Mouse (Mus musculus): ENCODE data around the gene Zfp365.

Zfp365 gene

GRCm38 (mm10) chr10:67846016-67846650, 66.3 kb downstream of the Zfp365 start:
- 53% methylated on average over 14 of the region's 14 CpGs for WGBS

DNA sequence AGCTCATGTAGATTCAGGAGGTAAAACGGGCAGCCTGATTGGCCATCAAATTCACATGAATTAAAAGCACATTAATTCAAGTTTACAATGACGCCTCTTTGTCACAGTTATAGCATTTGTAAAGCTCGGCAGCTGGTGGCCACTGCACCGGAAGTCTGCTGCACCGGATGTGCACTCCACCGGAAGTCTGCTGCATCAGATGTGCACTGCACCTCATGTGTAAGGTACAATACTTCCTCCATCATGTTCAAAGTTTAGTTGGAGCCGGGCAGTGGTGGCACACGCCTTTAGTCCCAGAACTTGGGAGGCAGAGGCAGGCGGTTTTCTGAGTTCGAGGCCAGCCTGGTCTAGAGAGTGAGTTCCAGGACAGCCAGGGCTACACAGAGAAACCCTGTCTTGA, 70.9 kb downstream of the Zfp365 start:
- 76% methylated on average over 10 of the region's 10 CpGs for WGBS

DNA sequence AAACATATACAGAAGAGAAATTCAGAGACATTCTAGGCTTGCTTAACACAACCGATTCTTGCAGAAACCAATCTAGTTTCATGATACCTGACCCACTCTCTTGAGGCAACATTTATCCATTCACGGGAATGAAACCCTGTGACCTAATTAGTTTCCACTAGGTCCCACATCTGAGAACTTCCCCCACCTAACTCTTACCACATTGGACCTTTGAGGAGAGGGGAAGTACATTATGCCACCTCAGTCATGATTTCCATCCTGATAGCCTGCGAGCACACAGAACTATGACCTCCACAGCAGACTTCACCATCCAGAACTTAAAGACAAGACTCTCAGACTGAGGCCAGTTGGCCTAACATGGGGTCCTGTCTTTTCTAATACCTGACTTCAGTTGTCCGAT, 71.7 kb downstream of the Zfp365 start:
- 93% methylated on average over 4 of the region's 4 CpGs for WGBS

GRCm38 (mm10) chr10:67839156-67839555, 73.3 kb downstream of the Zfp365 start:
- 90% methylated on average over 3 of the region's 3 CpGs for WGBS

DNA sequence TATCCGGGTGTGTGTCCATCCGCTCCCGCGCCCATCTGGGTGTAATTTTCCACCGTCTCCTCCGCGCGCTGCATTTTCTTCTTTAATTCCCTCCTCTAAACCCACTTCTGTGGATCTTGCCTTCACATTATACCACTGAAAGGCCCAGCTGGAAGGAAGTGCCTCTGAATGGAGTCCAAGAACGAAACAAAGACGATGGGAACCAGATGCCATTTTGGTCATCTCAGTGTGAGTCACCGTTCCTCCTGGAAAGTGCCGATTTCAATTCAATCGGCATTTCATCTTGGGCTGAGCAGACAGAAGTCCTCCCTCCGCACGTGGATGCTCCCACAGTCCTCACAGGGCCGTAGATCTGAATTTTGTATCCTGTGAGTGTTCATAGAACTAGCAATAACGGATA, 76.0 kb downstream of the Zfp365 start:
- WGBS: 59% methylated on average over 17 of the region's 17 CpGs
